ENCODE assay signal across 8 mouse cellular contexts in genomic region chr2:30057223-30057904, GRCm38 (mm10). TPM values are rescaled to one million over a fixed set of nuclear protein-coding genes. Genes with fewer than 3 reads are reported as not detected.
DNase-seq lines count a peak whose midpoint lies in the region; ATAC-seq and TF ChIP-seq lines count a peak whose summit lies in the region.

Gene Set, plus strand, starts transcription at chr2:30057378.

- no peak for TF ChIP-seq POLR2A in myocyte (IDR thresholded peaks at IDR 0.05; ENCODE audit: insufficient read length, low read depth)

- H3K9ac ChIP-seq in kidney, postnatal 0 days (ENCODE audit: low read depth, low read length): no peak within 1 kb of the TSS
- H3K9ac ChIP-seq in limb, embryonic 11.5 days (ENCODE audit: low read length): no peak within 1 kb of the TSS

- H3K4me3 ChIP-seq in kidney, postnatal 0 days (replicated peaks; ENCODE audit: low read depth, low read length): no peak within 1 kb of the TSS
- H3K4me3 ChIP-seq in limb, embryonic 11.5 days (ENCODE audit: low read depth, low read length): no peak within 1 kb of the TSS
- H3K4me3 ChIP-seq in myocyte: no peak within 1 kb of the TSS

- no peaks in the 10 kb centered on the region for H3K4me1 ChIP-seq in kidney, postnatal 0 days (replicated peaks; ENCODE audit: insufficient read depth, low read length)
- peaks cover 5% of the 10 kb centered on the region; the same call in 1 of the 2 replicates for H3K4me1 ChIP-seq in limb, embryonic 11.5 days (ENCODE audit: control insufficient read depth, insufficient read depth, low read length)

- H3ac ChIP-seq in myocyte (ENCODE audit: control insufficient read depth, insufficient read length): no peak within 1 kb of the TSS

- H3K9me3 ChIP-seq in kidney, postnatal 0 days (replicated peaks; ENCODE audit: low read length): no peaks in the 10 kb centered on the region
- H3K9me3 ChIP-seq in limb, embryonic 11.5 days (ENCODE audit: control insufficient read depth, low read length): no peaks in the 10 kb centered on the region

- intact Hi-C loops in heart, postnatal 14 days (cut with DNase I): no loop called here

- WGBS in kidney, postnatal 0 days: 42% methylated on average over 11 of the region's 12 CpGs
- 45% methylated on average over 12 of the region's 12 CpGs for WGBS in limb, embryonic 11.5 days

- no peaks in the 10 kb centered on the region for H3K36me3 ChIP-seq in kidney, postnatal 0 days (ENCODE audit: insufficient read depth, low read length)
- no peaks in the 10 kb centered on the region for H3K36me3 ChIP-seq in limb, embryonic 11.5 days (ENCODE audit: control insufficient read depth, insufficient read depth, low read length)
- no peaks in the 10 kb centered on the region for H3K36me3 ChIP-seq in myocyte (ENCODE audit: control insufficient read depth, insufficient read depth)

- no peak for TF ChIP-seq CTCF in kidney, postnatal 0 days (IDR thresholded peaks at IDR 0.05; ENCODE audit: low read depth)

- H3K79me2 ChIP-seq in myocyte (ENCODE audit: control insufficient read depth, insufficient read depth): no peaks in the 10 kb centered on the region

- ATAC-seq in kidney, postnatal 0 days (replicated peaks; ENCODE audit: low FRiP score, low read depth): no peak
- ATAC-seq in erythroblast, adult 5-6 weeks (replicated peaks; ENCODE audit: low FRiP score, poor library complexity, severe bottlenecking): peak; percentile 67
- ATAC-seq in limb, embryonic 11.5 days (ENCODE audit: insufficient number of reproducible peaks, low FRiP score, low TSS enrichment, low read depth): 0 out of 2 replicates have a peak, but pooled peaks have one; percentile 55

- H3K27ac ChIP-seq in kidney, postnatal 0 days: no peak within 1 kb of the TSS
- no peak within 1 kb of the TSS for H3K27ac ChIP-seq in limb, embryonic 11.5 days (replicated peaks; ENCODE audit: low read depth, low read length)

- peak; percentile 51 for DNase-seq in kidney, postnatal 0 days (ENCODE audit: low spot score)
- no peak for DNase-seq in kidney, adult 18-20 months
- peak; percentile 49 for DNase-seq in NIH3T3 (ENCODE audit: low read depth)
- DNase-seq in heart, postnatal 14 days: no peak
- peak; percentile 62 for DNase-seq in limb, embryonic 11.5 days (ENCODE audit: low spot score)
- no peak for DNase-seq in cerebellum, postnatal 36 days

- H3K4me2 ChIP-seq in kidney, postnatal 0 days (ENCODE audit: low read length): no peak within 1 kb of the TSS
- no peak within 1 kb of the TSS for H3K4me2 ChIP-seq in limb, embryonic 11.5 days (ENCODE audit: low read depth, severe bottlenecking)
- H3K4me2 ChIP-seq in myocyte (ENCODE audit: low read depth): no peak within 1 kb of the TSS

- no peaks in the 10 kb centered on the region for H3K27me3 ChIP-seq in kidney, postnatal 0 days (ENCODE audit: insufficient read depth, low read length)
- no peaks in the 10 kb centered on the region for H3K27me3 ChIP-seq in limb, embryonic 11.5 days (ENCODE audit: control insufficient read depth, insufficient read depth, low read length)
- no peaks in the 10 kb centered on the region for H3K27me3 ChIP-seq in myocyte (ENCODE audit: control insufficient read depth, insufficient read depth, insufficient read length)

TF ChIP-seq in myocyte, 11 proteins besides CTCF, POLR2A, EP300 and RAD21:
- TF ChIP-seq SRF (IDR thresholded peaks at IDR 0.05; ENCODE audit: control insufficient read depth, insufficient read length, low read depth) (no peak), CEBPB (IDR thresholded peaks at IDR 0.05; ENCODE audit: insufficient read depth, poor library complexity, severe bottlenecking) (no peak), USF1 (IDR thresholded peaks at IDR 0.05; ENCODE audit: low read depth) (no peak), POLR2AphosphoS2 (IDR thresholded peaks at IDR 0.05; ENCODE audit: insufficient read length, low read depth) (no peak), E2F4 (IDR thresholded peaks at IDR 0.05; ENCODE audit: insufficient read depth) (no peak), TCF12 (IDR thresholded peaks at IDR 0.05; ENCODE audit: insufficient read depth, poor library complexity, severe bottlenecking) (no peak), TCF3 (IDR thresholded peaks at IDR 0.05; ENCODE audit: insufficient read length, low read depth) (no peak), MYOG (IDR thresholded peaks at IDR 0.05; ENCODE audit: control insufficient read depth in 1 of 3, insufficient read depth in 1 of 3, insufficient read length in 2 of 3, low read depth in 2 of 3) (no peak), MAX (IDR thresholded peaks at IDR 0.05; ENCODE audit: low read depth) (no peak)
TF ChIP-seq in myocyte: peak in this region for 0.

RNA-seq across cellular contexts. Expression of gene Set, which starts in this region (rescaled TPM):
- polyA plus RNA-seq in kidney, postnatal 0 days (2015; fragmentation: Nextera tagmentation; extraction: Ambion mirVana): 411 and 412 TPM in 2 replicates
- 50.0 and 56.0 TPM in 2 replicates for total RNA-seq in erythroblast, adult 5-6 weeks (2015; ENCODE audit: low replicate concordance)
- total RNA-seq in erythroblast, adult 5-6 weeks (2017; ENCODE audit: low replicate concordance): 143 and 233 TPM in 2 replicates
- total RNA-seq in heart, postnatal 14 days (2021): 10 to 100 TPM; 93.9 to 97.0 TPM
- 780 and 808 TPM in 2 replicates for polyA plus RNA-seq in limb, embryonic 11.5 days (2014; fragmentation: Nextera tagmentation; extraction: Ambion mirVana)
- polyA plus RNA-seq in myocyte (2012; fragmentation: generic; extraction: Trizol): 118 TPM

Comparison
In these comparisons a context has a peak if more than half of its experiments do, and no peak if none do; other contexts are left out.
1. DNase-seq: peak in kidney, postnatal 0 days (single experiment), NIH3T3 (single experiment) and limb, embryonic 11.5 days (single experiment); none in kidney, adult 18-20 months (single experiment), heart, postnatal 14 days (0 of 2) and cerebellum, postnatal 36 days (0 of 2).